Mouse (Mus musculus) left cerebral cortex, postnatal 36 days (tissue): ENCODE results near the gene Gon7. TPM values are rescaled to one million over a fixed set of nuclear protein-coding genes. Genes with fewer than 3 reads are reported as not detected.

Experiments
- DNase-seq, 2 experiments: peaks; one replicate each; pipeline ENCODE4 v3.0.0; 2021 to 2022; ENCODE audit warnings: low spot score in 2 of 2, mixed read lengths in 1 of 2
- intact Hi-C: fragments of 180-260 bp; cut with DNase I; formaldehyde crosslinking; loops from one replicate; pipeline ENCODE4 v1.15.1; 2025
- total RNA-seq, 2 experiments: library from RNA; stranded (reverse); gene quantifications; 2 replicates each; pipeline ENCODE4 v1.2.3; 2021

The Gon7 gene
- total RNA-seq, 2 experiments from 2014 or later: 12.7 to 14.5 TPM

- no peak for DNase-seq
- intact Hi-C loops: no loop called here
These were observed 46.7 kb downstream of the Gon7 start for GRCm38 (mm10) chr12:102710851-102711375.

- no peak for DNase-seq
These were observed 47.7 kb downstream of the Gon7 start for GRCm38 (mm10) chr12:102709896-102710295.

DNA sequence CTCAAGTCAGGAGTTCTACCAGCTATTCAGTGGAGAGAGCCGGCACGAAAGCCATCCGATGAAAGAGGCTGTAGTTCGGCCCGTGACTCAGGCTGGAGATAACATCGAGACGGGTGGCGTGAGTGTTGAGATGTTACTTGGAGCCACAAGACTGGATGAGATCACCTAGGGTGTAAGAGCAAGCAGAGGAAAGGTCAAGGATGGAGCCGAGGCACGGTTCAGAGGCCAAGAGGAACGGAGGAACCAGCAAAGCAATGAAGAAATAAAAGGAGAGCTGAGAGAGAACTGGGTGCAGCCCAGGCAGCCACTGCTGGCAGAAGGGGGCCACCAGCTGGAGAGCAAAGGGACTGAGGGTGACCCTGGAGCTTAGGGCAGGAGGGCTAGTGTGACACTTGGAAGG, 49.4 kb downstream of the Gon7 start:
- intact Hi-C loops: no loop called here
- DNase-seq: no peak

More at GRCm38 (mm10) chr12:102709896-102710295, 47.7 kb downstream of the Gon7 start:
- intact Hi-C loops: no loop called here

GRCm38 (mm10) chr12:102706833-102707463, 50.7 kb downstream of the Gon7 start:
- intact Hi-C loops: no loop called here
- no peak for DNase-seq

DNA sequence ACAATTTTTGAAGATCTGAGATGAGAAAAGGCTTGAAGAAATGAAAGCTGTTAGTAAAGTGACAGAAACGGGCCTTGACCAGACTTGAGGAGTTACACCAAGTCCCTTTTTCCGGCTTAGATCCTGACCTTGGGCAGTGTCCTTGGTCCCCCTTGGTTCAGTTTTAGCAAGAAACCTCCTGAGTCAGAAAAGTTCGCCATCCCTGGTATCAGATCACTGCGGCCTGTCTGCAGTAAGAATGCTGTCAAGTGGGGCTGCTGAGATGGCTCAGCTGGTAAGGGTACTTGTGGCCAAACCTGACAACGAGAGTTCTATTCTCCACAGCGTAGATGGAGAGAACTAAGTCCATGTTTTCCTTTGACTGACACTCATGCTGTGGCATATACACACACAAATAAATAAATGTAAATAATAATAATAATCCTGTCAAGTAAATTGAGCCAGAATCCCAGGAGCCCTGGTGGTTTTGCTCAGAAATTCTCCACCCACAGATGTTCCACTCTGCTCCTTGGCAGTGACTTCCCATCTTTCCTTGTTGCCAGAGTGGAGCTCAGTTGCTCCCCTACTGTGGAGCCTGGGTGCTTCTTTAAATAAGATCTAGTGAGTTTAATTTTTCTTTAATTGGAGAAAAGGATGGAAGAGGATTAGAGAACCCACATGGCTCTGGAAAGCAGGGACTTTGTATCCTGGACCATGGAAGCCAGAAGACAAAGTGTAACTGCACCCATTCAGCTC, 51.5 kb downstream of the Gon7 start:
- DNase-seq: no peak

DNA sequence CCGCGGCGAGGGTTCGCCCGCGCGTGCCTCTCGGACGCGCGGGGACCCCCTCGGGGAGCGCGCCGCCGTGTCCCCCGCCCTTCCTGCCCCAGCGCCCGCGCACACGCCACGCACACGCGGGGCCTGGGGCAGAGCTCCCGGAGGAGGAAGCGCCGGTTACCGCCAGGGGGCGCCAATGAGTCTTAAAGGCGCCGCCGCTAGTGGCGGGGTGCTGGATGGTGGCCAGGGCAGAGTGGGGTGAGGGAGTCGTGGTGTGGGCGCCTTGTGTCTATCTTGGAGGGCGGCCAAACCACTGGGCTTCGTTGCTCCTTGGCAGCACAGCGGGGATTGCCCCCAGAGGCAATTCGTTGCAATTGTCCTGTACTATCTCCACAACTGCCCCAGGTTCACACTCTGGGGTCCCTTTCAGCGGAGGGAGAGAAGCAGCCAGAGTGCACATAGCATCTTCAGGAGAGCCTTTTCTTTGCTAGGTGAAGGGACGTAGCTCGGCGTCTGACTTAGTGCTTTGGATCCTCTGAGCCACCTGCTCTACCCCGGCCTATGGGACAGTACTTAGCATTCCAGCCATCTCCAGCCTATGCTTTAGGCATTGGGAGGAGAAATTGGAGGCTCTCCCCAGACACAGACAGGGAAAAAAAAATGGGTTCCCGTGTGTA, 52.3 kb downstream of the Gon7 start:
- intact Hi-C loops: no loop called here
- peak; percentile 90 to 91 for DNase-seq

More for the DNA sequence above, 51.5 kb downstream of the Gon7 start:
- intact Hi-C loops: no loop called here

- peak in 1 of 2 experiments; percentile 57 for DNase-seq
- intact Hi-C loops: loop anchor here (5.0 kb wide), 1 partner anchor 72 kb away; no protein-coding TSS in a partner anchor
These were observed 53.0 kb downstream of the Gon7 start, which contains the start of gene Itpk1 for GRCm38 (mm10) chr12:102704457-102705198. Gene Itpk1 (minus strand): TSS chr12:102704930.

DNA sequence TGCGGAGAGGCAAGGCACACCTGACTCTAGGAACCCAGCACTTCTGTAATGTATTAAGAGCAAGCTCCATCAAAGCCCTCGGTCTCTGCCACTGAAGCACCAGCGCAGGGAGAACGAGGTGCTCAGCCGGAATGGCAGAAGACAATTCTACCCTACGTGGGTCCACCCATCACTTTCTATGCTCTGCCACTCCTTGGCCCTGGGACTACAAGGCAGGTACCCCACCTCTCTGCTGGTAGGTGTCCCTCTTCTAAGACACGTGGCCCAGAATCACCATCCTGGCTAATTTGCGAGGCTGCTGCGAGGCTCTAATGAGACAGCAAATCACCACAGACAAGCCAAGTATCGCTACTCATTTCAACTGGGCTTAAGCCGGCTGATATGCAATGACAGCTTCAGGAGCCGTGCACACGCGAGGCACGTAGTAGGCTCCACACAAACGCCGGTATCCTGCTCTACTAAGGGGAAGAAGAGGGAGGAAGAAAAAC, 53.6 kb downstream of the Gon7 start:
- intact Hi-C loops: loop anchor here (5.0 kb wide), 1 partner anchor 72 kb away; no protein-coding TSS in a partner anchor

DNA sequence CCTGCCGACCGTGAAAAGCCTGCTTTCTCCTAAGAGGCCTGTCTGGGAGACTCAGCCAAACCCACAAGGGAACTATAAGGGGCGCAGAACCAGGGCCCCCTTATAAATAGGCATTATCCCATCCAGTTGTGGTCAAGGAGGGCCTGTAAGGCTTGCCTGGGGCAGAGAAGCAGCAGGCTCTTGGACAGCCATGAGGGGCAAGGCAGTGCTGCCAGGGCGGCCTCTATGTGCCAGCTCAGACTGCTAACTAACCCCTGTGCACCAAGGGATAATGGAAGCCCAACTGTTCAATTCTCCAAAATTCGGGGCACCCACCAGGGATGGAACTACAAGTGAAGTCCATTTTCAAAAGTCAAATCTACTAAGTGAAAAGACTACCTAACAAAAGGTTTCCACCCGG, 54.2 kb downstream of the Gon7 start:
- no peak for DNase-seq
- intact Hi-C loops: loop anchor here (5.0 kb wide), 1 partner anchor 71 kb away; no protein-coding TSS in a partner anchor

More for the DNA sequence above, 53.6 kb downstream of the Gon7 start:
- DNase-seq: no peak

Other genes with a start within 250 kb of the Gon7 start
- gene Chga, start 202.8 kb downstream of the Gon7 start, total RNA-seq: 100 to 1,000 TPM; 168 to 185 TPM
- 10 to 100 TPM; 57.6 to 66.4 TPM for gene Itpk1, start 52.9 kb downstream of the Gon7 start, total RNA-seq
- 10 to 100 TPM; 28.9 to 30.6 TPM for gene Moap1, start 14.1 kb downstream of the Gon7 start, total RNA-seq
- 1 to 10 TPM; 5.4 TPM for gene Tmem251, start 14.0 kb downstream of the Gon7 start, total RNA-seq
- gene Gm28051, start within 50 bp of the Gon7 start, total RNA-seq: not detected
- gene Ubr7, start 164 bp upstream of the Gon7 start, total RNA-seq: 10 to 100 TPM; 33.7 to 34.0 TPM
- gene Gm20604, start 869 bp upstream of the Gon7 start, total RNA-seq: 10 to 100 TPM; 17.4 to 20.6 TPM
- gene Btbd7, start 120.7 kb upstream of the Gon7 start, total RNA-seq: 10 to 100 TPM; 15.1 to 21.3 TPM
- not detected for gene Cox8c, start 141.5 kb upstream of the Gon7 start, total RNA-seq
- gene Unc79, start 191.1 kb upstream of the Gon7 start, total RNA-seq: 10 to 100 TPM; 42.9 to 64.5 TPM